Mouse (Mus musculus): ENCODE results near the gene Sec31b. TPM values are rescaled to one million over a fixed set of nuclear protein-coding genes. Genes with fewer than 3 reads are reported as not detected.
A peak's percentile ranks its signal among the peaks of the same experiment; 100 is the strongest.

Sec31b gene
- polyA plus RNA-seq, 1 experiment from 2014 or later = 0.54 TPM

- Histone ChIP-seq H3K4me1 (peaks cover 16% of the 10 kb centered on the region), H3K9me3 (no peaks in the 10 kb centered on the region), H3K27ac (replicated peaks) (peak within 1 kb of the TSS; percentile 79), H3K9ac (replicated peaks) (peak within 1 kb of the TSS; percentile 85), H3K4me3 (peak within 1 kb of the TSS; percentile 84), H3K36me3 (peaks cover 35% of the 10 kb centered on the region), H3K4me2 (replicated peaks) (peak within 1 kb of the TSS; percentile 78), H3K27me3 (peaks cover 15% of the 10 kb centered on the region)
- WGBS = under 1% methylated on average over 33 of the region's 33 CpGs
- peak; percentile 97 for ATAC-seq (ENCODE audit: low FRiP score, low read depth)
These were observed 17.1 kb upstream of the Sec31b start, which contains the start of gene Hif1an for GRCm38 (mm10) chr19:44562652-44563206. Hif1an (plus strand) TSS chr19:44562850.

DNA sequence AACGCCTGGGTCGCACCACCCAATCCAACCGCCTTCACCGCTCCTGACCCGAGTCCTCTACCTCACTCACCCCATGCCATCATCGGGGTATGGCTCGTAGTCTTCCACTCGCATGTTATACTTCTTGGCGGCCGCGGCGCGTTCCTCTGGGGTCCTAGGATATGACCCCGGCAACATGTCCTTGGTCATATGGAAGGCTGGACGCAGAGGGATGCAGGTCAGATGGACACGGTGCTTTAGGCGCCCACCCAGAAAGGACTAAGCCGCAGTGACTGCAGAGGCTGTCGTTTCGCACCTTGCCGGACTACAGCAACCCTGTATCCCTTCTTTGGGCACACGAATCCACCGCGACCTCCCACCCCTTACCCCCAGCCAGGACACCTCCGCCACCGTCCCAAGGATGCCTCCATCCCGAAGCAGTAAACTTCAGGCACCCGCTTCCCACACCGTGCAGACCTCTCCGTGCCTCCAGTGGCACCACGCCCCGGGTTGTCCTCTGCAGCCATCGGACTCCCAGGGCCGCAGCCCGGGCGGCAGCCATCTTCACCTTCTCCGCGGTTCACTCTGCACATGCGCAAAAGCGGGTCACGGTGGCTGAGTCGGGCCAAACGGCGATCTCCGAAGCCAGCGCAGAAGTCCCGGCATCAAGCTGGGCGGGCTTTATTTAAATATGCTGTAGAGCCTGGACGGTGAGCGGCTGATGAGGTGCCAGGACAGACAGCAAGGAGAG is 9.4 kb upstream of the Sec31b start, which contains the start of gene Ndufb8:
Ndufb8 (minus strand) TSS at position 580 of the 730 bp plus-strand sequence.
- Histone ChIP-seq H3K27ac (replicated peaks) (peak within 1 kb of the TSS; percentile 10; the same call in 1 of the 2 replicates), H3K4me3 (peak within 1 kb of the TSS; percentile 91), H3K9ac (replicated peaks) (peak within 1 kb of the TSS; percentile 88), H3K36me3 (peaks cover 33% of the 10 kb centered on the region), H3K4me2 (replicated peaks) (peak within 1 kb of the TSS; percentile 90), H3K9me3 (no peaks in the 10 kb centered on the region), H3K27me3 (peaks cover 18% of the 10 kb centered on the region), H3K4me1 (peaks cover 10% of the 10 kb centered on the region)
- under 1% methylated on average over 50 of the region's 50 CpGs for WGBS
- ATAC-seq (ENCODE audit: low FRiP score, low read depth) = peak; percentile 90

GRCm38 (mm10) chr19:44554490-44554860 is 8.8 kb upstream of the Sec31b start:
- Histone ChIP-seq H3K4me3 (peak overlapping the region; percentile 91), H3K9ac (replicated peaks) (peak overlapping the region; percentile 88), H3K9me3 (no peaks in the 10 kb centered on the region), H3K27ac (replicated peaks) (no peak overlapping the region), H3K36me3 (peaks cover 39% of the 10 kb centered on the region), H3K4me1 (peaks cover 10% of the 10 kb centered on the region), H3K27me3 (peaks cover 16% of the 10 kb centered on the region), H3K4me2 (replicated peaks) (peak overlapping the region; percentile 90)
- ATAC-seq (ENCODE audit: low FRiP score, low read depth) = 0 out of 2 replicates have a peak, but pooled peaks have one; percentile 12
- WGBS = 7% methylated on average over 7 of the region's 8 CpGs

DNA sequence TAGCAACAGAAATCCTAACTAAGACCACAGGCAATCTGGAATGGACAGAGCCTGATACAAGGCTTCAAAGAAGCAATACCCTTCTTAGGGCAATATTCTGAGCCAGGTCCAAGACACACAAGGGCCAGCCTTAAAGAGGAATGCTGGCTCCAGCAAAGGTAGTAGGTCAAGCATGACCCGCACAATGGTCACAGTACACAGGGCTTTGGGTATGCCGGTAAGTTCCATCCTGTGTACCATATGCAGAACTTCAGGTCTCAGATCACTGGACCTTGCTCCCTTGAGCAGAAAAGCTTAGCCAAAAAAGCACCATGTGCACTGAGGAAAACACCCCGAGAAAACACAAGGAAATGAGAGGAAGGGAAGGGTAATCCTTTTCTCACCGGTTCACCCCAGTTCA is 7.6 kb upstream of the Sec31b start:
- Histone ChIP-seq H3K36me3 (peaks cover 50% of the 10 kb centered on the region), H3K27ac (replicated peaks) (no peak overlapping the region), H3K4me3 (no peak overlapping the region), H3K9ac (replicated peaks) (no peak overlapping the region), H3K27me3 (peaks cover 9% of the 10 kb centered on the region), H3K4me1 (peaks cover 10% of the 10 kb centered on the region), H3K9me3 (no peaks in the 10 kb centered on the region), H3K4me2 (replicated peaks) (no peak overlapping the region)
- 94% methylated on average over 4 of the region's 4 CpGs for WGBS
- no peak for ATAC-seq (ENCODE audit: low FRiP score, low read depth)

- no peak for ATAC-seq (ENCODE audit: low FRiP score, low read depth)
- Histone ChIP-seq H3K4me1 (peaks cover 10% of the 10 kb centered on the region), H3K9ac (replicated peaks) (no peak within 1 kb of the TSS), H3K4me3 (no peak within 1 kb of the TSS), H3K9me3 (no peaks in the 10 kb centered on the region), H3K27me3 (peaks cover 5% of the 10 kb centered on the region), H3K36me3 (peaks cover 55% of the 10 kb centered on the region), H3K4me2 (replicated peaks) (no peak within 1 kb of the TSS), H3K27ac (replicated peaks) (no peak within 1 kb of the TSS)
- WGBS = 96% methylated on average over 4 of the region's 4 CpGs
These were observed 7.1 kb upstream of the Sec31b start, which contains the start of gene Gm20538 for GRCm38 (mm10) chr19:44552731-44553130. Gm20538 (minus strand) TSS chr19:44552831.

GRCm38 (mm10) chr19:44544775-44545174 is 889 bp downstream of the Sec31b start:
- H3K27me3 ChIP-seq = peaks cover 54% of the 10 kb centered on the region
- H3K9me3 ChIP-seq = peaks cover 9% of the 10 kb centered on the region
- no peak overlapping the region for H3K9ac ChIP-seq (replicated peaks)
- WGBS = 2% methylated on average over 13 of the region's 13 CpGs
- H3K27ac ChIP-seq (replicated peaks) = no peak overlapping the region
- peaks cover 19% of the 10 kb centered on the region for H3K36me3 ChIP-seq
- H3K4me1 ChIP-seq = peaks cover 7% of the 10 kb centered on the region; the same call in 1 of the 2 replicates
- H3K4me2 ChIP-seq (replicated peaks) = peak overlapping the region; percentile 66
- no peak for ATAC-seq (ENCODE audit: low FRiP score, low read depth)
- H3K4me3 ChIP-seq = no peak overlapping the region

DNA sequence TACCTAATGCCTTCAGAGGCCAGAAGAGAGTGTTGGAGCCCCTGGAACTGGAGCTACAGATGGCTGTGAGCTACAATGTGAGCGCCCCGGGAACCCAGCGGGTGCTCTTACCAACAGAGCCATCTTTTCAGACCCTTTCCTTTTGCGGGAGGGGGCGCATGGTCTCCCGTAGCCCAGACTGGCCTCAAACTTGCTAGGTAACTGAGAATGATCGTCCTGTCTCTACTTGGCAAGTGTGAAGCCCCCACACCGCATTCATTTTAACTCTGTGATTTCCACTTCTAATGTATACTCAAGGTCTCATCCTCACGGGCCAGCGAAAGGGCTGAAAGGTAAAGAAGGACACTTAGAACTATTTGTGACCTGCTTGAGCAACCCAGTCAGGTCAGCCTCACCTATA is 1.3 kb downstream of the Sec31b start:
- no peak overlapping the region for H3K4me2 ChIP-seq (replicated peaks)
- ATAC-seq (ENCODE audit: low FRiP score, low read depth) = no peak

DNA sequence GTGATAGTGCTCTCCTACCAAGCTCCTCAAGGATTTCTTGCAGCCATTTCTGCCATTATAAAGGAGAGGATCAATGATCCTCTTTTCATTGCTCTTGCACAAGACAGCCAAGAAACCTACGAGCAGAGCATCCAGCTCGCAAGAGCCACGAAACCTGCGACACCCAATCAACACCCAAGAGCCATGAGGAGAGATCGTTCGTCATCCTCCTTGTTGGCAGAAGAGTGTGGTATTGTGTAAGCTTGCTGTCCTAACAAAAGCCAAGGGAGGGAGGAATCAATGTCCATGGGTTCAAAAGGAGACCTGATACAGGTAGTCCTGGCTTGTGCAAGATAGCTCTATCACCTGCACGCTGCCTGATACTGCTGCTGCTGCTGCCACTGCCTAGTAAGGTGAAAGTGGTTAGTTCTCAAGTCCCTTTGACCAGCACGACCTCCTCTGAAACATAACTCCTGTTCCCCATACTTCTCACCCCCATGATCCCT is 2.9 kb downstream of the Sec31b start:
- H3K4me2 ChIP-seq (replicated peaks) = no peak overlapping the region
- H3K9ac ChIP-seq (replicated peaks) = no peak overlapping the region
- 89% methylated on average over 8 of the region's 8 CpGs for WGBS
- peaks cover 7% of the 10 kb centered on the region; the same call in 1 of the 2 replicates for H3K4me1 ChIP-seq
- H3K4me3 ChIP-seq = no peak overlapping the region
- ATAC-seq (ENCODE audit: low FRiP score, low read depth) = no peak
- no peaks in the 10 kb centered on the region for H3K36me3 ChIP-seq
- H3K27ac ChIP-seq (replicated peaks) = no peak overlapping the region
- H3K9me3 ChIP-seq = peaks cover 9% of the 10 kb centered on the region
- H3K27me3 ChIP-seq = peaks cover 64% of the 10 kb centered on the region

More for the DNA sequence above, 1.3 kb downstream of the Sec31b start:
- Histone ChIP-seq H3K36me3 (peaks cover 15% of the 10 kb centered on the region), H3K4me1 (peaks cover 7% of the 10 kb centered on the region; the same call in 1 of the 2 replicates), H3K27ac (replicated peaks) (no peak overlapping the region), H3K9ac (replicated peaks) (no peak overlapping the region), H3K27me3 (peaks cover 57% of the 10 kb centered on the region), H3K4me3 (no peak overlapping the region), H3K9me3 (peaks cover 9% of the 10 kb centered on the region)
- WGBS = 55% methylated on average over 10 of the region's 10 CpGs

DNA sequence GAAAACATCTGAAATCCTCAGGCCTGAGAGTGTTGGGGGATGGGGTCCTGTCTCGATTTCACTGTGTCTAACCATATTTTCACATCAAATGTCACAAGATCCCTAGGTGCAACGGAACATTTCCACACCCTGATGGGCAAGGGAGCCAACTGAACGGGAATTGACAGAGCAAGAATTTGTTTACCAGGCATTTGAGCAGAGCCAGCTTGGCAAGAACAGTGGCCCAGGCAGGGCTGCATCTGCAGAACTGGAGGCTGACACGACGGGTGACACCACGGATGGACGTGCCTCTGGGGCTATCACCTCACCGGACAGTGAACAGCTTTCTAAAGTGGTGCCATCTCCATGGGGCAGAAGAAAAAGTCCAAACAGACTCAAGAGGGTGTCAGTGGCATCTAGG is 8.2 kb downstream of the Sec31b start:
- H3K9me3 ChIP-seq = peaks cover 9% of the 10 kb centered on the region
- H3K4me3 ChIP-seq = no peak overlapping the region
- H3K9ac ChIP-seq (replicated peaks) = no peak overlapping the region
- H3K36me3 ChIP-seq = no peaks in the 10 kb centered on the region
- H3K27ac ChIP-seq (replicated peaks) = no peak overlapping the region
- ATAC-seq (ENCODE audit: low FRiP score, low read depth) = no peak
- H3K27me3 ChIP-seq = peaks cover 52% of the 10 kb centered on the region
- H3K4me1 ChIP-seq = no peaks in the 10 kb centered on the region
- H3K4me2 ChIP-seq (replicated peaks) = no peak overlapping the region
- 88% methylated on average over 8 of the region's 8 CpGs for WGBS

GRCm38 (mm10) chr19:44535376-44535775 is 10.3 kb downstream of the Sec31b start:
- ATAC-seq (ENCODE audit: low FRiP score, low read depth) = no peak
- Histone ChIP-seq H3K4me2 (replicated peaks) (no peak overlapping the region), H3K27ac (replicated peaks) (no peak overlapping the region), H3K9ac (replicated peaks) (no peak overlapping the region), H3K36me3 (no peaks in the 10 kb centered on the region), H3K9me3 (no peaks in the 10 kb centered on the region), H3K27me3 (peaks cover 71% of the 10 kb centered on the region), H3K4me3 (no peak overlapping the region), H3K4me1 (no peaks in the 10 kb centered on the region)
- 28% methylated on average over 3 of the region's 3 CpGs for WGBS

DNA sequence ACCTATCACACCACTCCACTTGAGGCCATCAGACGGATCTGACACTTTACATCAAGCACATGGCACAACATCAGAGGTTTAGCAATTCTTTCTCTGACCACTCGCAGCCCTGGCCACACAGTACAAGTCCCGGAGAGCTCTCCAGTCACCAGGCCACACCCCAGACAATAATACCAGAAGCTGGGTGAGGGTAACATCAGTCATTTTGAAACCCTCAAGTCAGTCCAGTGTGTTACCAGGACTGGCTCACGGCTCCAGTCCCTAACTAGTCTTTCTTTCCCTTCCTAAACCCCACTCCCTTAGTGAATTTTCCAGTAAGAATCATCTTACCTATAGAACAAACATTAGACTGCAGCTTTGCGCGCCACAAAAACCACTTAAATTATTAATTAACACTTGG is 15.6 kb downstream of the Sec31b start:
- Histone ChIP-seq H3K36me3 (no peaks in the 10 kb centered on the region), H3K9ac (replicated peaks) (no peak overlapping the region), H3K9me3 (no peaks in the 10 kb centered on the region), H3K4me2 (replicated peaks) (no peak overlapping the region), H3K27me3 (peaks cover 97% of the 10 kb centered on the region), H3K4me1 (no peaks in the 10 kb centered on the region), H3K27ac (replicated peaks) (no peak overlapping the region), H3K4me3 (no peak overlapping the region)
- no peak for ATAC-seq (ENCODE audit: low FRiP score, low read depth)
- 84% methylated on average over 6 of the region's 6 CpGs for WGBS

DNA sequence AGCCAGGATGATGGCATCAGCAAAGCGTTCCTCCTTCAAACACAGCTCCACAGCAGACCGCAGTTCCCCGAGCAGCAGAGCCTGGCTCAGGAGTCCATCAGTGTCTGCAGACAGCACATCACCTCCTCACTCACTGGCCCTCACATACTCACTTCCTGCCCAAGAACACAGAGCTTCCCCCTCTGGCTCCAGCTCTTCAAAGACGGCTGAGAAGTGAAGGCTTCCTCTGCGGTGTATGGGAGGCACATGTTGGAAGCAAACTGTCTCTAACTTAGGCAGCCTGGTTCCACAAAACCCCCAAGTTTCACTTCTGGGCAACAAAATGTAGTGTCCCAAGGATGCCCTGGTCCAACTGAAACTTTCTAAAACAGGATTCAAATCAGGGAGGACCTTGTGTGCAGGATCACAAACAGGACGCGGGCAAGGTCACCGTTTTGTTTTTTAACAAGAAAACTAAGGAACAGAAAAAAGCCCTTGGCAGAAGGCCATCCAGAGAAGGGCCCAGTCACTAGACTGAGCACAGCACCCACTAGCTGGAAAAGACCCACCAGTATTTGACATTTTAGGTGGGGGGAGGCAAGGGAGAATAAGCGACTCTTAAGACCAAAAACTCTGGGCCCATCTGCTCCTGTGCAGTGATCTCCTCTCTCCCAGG is 20.0 kb downstream of the Sec31b start:
- no peaks in the 10 kb centered on the region for H3K9me3 ChIP-seq
- no peaks in the 10 kb centered on the region for H3K36me3 ChIP-seq
- no peak overlapping the region for H3K27ac ChIP-seq (replicated peaks)
- H3K4me3 ChIP-seq = no peak overlapping the region
- H3K27me3 ChIP-seq = peaks cover 95% of the 10 kb centered on the region
- ATAC-seq (ENCODE audit: low FRiP score, low read depth) = no peak
- no peaks in the 10 kb centered on the region for H3K4me1 ChIP-seq
- no peak overlapping the region for H3K9ac ChIP-seq (replicated peaks)
- H3K4me2 ChIP-seq (replicated peaks) = no peak overlapping the region
- 89% methylated on average over 9 of the region's 9 CpGs for WGBS
